Mouse (Mus musculus) right cerebral cortex, postnatal 36 days (tissue): ENCODE results near the gene Mtmr3.

Experiments
- DNase-seq, 2 experiments: peaks; one replicate each; pipeline ENCODE4 v3.0.0; 2022; ENCODE audit warnings: low spot score in 2 of 2, mixed read lengths in 1 of 2

Mtmr3 gene

DNA sequence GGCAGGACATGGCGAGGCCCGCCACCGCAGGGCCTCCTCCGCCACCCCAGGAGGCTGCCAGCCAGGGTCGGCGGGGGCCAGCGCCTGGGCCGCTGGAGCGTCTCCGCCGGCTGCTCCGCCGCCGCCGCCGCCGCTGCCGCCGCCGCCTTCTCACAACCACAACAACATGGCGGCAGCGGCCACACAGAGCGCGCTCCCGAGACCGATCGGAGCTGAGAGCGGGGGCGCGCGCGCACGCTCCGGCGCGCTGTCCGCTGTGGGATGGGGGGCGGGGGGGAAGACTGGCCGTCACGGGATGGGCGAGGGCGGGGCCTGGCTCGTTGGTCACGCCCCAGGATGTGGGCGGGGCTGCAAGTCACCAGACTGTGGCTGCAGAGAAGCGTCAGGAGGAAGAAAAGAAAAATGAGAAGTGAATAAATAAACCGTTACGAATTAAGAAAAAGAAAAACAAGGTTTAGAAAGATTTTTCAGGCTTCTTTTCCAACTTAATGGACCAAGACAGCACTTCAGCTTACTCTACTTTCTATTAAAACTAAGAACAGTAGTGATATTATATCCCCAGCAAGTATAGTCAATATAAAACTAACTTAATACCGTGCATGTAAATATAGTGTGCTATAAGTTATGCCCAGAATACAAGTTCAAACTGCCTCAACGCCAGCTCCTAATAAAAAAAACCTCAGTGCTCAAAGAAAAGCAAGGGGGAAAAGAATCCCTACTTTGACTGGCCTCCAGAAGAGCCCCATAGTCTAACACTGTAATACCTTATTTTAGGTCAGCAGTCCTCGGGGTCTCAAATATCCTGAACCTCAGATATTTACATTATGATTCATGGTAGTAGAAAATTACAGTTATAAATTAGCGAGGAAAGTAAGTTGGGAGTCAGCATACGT, at the start of gene Mtmr3:
Mtmr3 (minus strand) TSS at position 256 of the 893 bp plus-strand sequence.
- DNase-seq = peak; percentile 89 to 91

DNA sequence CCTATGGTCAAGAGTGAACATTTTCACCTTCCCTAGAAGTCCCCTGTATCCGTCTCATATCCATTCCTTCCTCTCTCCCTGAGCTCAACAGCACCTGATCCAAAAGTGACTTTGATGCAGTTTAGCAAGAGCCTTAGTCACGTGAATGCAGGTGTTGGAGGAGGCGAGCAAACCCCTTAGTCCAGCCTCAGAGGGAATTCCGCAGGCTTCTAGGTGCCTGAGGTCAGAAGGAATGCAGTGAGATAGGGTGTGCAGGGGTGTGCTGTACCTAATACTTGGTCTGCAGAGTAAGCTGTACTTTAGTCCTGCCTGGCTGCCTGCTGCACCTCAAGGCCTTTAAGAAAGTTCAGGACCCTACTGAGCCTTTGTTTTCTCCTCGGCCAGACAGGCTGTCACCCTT, 49.1 kb upstream of the Mtmr3 start:
- no peak for DNase-seq

DNA sequence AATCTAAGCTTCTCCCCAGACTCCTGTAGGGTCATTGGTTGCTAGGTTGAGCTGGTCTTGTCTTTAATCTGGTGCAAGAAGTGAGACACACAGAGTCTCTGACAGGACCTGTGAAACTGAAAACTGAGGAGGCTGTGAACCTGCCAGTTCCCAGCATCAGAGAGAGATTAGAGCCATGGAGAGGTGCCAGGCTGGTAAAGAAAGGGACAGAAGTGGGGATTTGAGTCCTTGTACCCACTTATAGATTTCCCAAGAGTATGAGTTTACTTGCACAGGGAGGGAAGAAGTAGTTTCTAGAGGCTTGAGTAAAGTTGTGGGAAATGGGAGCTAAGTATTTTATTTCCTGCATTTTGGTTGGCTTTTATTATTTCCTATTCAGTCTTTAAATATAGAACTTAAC, 46.5 kb upstream of the Mtmr3 start:
- no peak for DNase-seq

DNA sequence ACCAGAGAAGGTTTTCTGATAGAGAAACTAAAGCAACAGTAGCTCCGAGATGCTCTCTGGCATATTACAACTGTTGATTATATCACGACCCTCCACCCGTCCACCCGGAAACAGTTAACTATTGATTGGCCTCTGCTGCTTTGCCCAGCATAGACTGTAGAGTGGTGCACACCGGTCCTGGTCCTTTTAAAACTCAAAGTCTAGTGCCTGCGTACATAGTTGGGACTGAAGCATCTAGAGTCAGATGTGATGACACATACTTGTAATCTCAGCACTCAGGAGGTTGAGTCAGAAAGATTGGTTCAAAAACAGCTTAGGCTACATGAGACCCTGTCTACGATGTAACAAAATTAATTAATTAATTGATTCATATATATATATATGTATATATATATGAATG, 43.6 kb upstream of the Mtmr3 start:
- no peak for DNase-seq

DNA sequence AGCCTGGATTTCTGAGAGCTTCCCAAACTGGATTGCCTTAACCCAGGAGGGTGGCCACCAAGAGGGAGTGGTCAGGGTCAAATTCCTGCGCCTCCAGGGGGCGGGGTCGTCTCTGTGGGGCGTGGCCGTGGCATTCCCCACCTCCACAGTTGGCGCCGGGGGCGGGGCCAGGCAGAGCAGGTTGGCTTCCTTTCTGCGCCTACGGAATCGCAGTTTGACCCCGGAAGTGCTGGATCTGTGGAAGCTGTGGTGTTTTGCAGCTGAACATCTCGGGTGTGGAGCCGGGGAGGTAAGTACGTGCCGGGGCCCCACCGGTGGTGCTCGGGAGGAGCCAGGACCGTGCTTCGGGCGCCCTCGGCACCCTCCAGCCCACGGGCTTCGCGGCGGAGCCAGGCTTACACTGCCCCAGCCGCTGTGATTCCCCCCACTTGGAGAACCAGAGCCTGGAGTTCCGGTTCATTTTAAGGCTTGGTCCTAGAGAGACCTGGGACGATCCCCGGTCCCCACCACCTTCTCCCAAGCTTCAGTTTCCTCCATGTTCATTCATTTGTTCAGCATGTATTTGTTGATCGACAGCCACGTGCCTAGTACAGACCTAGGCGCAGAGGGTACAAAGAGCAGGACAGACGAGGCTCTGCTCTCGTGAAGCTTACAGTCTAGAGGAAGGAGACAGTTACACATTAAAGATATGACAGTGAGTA, 43.0 kb upstream of the Mtmr3 start, which contains the start of gene Ascc2:
Ascc2 (plus strand) TSS at position 214 of the 701 bp plus-strand sequence.
- DNase-seq = peak; percentile 79 to 86

DNA sequence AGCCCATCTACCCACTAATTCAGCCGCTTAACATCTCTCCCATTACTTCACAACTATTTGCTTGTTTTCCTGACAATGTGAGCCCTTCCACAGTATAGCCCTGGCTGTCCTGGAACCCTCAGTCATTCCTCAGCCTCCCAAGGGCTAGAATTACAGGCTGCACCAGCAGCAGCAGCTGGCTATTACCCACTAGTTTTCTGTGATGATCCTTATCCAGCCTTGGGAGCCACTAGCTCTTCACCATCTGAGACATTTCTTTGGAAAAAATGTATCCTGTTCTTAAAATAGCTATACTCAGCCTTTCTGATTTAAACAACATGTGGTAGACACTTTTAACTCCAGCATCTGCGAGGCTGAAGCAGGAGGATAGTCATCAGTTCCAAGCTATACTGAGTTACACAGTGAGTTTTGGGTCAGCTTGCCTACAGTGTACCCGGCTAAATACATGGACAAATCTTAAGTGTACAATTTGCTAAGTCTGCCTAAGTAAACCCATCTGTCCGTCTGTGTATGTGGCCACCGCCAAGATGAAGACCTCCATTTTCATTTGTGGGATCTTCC, 42.2 kb upstream of the Mtmr3 start:
- DNase-seq = no peak

DNA sequence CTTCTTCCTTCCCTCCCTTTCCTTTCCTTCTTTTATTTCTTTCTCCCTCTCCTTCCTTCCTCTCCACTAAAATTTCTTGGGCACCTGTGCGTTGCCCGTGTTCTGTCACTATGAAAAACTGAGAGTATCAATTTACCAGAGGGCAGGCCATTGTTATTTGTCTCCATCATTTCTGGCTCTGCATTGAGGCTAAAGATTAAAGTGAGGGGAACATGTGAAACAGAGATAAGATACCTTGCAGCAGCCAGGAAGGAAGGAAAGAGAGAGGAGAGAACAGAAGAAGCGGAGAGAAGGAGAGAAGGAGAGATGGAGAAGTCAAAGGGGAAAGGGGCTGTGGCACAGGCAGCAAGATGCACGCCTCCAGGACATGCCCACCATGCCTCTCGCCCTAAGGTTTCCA, 39.7 kb upstream of the Mtmr3 start:
- no peak for DNase-seq

DNA sequence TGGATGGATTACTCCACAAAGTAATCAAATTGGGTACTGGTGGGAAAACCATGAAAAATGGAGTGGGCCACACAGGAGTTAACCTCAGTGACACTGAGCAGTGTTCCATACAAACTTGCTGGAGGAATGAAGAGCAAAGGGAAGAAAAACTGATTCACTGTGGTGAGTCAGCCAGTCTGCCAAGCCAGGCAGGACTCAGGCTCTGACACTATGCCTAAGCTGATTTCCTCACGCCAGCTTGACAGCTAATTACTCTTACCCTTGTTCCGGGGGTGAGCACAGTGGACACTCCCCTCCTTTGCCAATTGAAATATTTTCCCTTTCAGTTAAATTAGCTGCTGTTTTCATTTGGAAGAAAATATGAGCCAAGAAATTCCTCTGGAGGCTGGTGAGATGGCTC, 38.8 kb upstream of the Mtmr3 start:
- DNase-seq = no peak

DNA sequence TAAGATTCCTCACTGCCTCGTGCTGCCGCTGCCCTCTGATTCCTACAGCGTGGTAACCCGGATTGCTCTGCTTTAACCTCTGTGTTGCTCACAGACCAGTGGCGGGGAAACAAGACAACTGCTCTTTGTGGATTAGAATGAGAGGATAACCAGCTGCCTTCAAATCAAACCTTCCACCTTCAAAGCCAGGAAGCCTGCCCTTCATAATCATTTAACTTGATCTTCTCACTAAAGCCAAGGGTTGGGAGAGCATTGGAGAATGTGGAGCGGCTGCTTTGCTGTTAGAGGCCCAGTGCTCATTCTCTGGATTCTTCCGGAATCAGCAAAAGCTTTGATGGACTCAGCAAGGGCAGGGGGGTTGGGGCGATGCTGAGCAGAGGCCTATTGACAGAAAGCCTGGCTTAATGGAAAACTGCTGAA, 35.2 kb upstream of the Mtmr3 start:
- DNase-seq = no peak

DNA sequence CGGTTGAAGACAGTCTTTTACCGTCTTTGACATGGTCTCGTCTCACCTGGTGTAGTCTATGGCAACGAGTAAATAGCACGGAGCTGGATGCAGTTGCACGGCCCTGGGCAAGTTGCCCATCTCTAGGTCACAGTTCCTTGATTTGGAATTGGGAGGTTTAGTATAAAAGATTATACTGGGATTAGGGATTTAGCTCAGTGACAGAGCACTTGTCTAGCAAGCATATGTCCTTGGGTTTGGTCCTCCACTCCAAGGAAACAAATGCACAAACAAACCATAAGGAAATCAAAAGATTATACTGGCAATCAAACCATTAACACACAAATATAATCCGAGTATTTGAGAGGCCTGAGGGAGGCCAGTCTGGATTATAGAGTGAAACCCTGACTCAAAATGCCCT, 33.0 kb upstream of the Mtmr3 start:
- no peak for DNase-seq

DNA sequence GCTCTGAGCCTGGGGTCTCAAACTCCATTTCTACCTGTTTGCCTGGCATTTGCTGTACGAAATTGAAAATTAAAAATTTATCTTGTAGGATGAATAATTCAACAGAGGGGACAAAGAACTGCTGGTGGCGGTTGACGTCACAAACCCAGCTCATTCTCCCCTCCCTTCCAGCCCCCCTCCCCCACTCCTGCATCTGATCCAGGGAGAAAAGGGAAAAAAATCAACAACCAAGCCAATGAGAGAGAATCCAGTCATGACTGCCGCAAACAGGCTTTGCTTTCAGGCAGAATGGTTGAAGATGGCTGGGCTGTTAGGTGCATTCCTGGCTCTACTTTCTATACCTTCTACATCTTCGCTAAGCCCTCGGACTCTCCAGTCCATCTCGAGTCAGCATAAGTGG, 31.3 kb upstream of the Mtmr3 start:
- no peak for DNase-seq

DNA sequence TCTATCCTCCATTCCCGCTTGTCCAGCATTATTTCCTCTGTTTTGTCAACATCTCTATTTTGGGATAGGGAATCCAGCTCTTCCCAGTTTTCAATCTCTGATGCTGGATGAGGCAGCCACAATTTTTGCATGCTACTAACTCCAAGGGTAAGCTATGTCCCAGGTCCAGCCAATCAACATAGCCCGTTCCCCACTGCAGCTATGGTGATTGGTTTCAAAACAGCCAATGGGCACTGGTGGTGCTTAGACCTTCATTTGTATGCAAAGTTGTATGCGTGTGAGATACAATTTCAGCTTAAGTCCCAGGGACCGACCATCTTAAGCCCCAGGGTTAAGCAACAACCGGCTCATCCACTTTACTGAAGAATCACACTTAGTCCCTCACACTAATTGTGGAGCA, 28.3 kb upstream of the Mtmr3 start:
- no peak for DNase-seq

DNA sequence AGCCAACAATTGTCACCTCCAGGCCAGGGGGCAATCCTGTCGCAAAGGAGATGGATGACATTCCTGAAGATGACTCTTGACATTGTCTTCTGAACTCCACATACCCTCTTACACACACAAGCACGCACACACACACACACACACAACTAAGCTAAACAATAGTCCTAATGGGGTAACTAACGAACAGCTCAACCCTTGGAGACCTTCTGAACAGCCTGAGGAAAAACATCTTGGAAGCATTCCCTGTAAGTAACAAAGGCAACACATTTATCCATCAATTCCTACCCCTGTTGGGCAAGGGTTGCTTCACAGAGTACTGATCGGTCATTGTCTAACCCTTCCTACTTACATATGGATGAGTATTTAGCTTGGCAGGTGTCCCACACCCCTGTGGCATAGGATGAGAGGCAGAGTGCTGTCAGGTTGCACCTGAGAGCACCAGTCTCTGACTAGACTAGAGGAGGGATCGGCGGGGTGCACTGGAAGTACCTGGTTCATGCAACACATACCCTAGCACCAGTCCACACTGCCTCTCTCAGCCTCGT, 27.9 kb upstream of the Mtmr3 start:
- DNase-seq = no peak

DNA sequence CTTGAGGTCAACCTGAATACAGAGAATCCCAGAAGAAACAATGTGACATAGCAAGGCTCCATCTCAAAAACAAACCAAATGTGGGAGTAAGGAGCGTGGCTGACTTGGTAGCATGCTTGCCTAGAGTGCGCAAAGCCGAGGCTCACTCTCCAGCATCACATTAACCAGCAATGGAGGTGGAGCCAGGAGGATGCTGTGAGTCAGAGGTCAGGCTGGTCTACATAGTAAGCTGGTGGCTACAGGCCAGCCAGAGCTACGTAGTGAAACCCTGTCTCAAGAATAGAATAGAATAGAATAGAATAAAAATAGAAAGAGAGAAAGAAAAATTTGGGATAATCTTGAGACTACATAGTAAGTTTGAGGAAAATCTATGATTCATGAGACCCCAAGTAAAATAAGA, 27.2 kb upstream of the Mtmr3 start:
- no peak for DNase-seq

DNA sequence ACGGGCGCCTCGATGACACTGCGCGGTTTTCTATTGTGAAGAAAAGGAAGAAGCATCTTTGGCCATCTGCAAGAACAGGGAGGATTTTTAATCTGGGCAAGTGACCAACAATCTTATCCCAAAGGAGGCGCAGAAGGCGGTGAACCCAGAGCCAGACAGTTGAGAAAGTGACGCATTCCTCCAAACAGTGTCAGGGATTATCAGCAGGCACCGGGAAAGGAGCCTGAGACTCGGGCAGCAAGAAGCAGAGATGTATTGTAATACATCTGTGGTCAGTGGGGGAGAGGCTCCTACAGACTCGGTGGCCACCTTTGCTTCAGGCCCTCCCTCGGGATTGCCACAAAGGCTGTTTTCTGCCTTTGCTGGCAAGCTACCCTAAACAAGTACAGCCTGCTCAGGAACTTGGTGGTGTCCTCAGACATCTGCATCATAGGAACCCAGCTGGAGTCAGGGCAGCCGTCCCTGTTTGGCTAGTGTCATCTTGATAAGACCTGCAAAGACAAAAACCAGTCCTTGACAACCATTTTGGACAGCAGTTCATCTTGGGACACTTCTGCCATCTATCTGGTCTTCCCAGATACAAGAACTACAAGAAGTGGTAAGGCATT, 25.9 kb upstream of the Mtmr3 start:
- no peak for DNase-seq

DNA sequence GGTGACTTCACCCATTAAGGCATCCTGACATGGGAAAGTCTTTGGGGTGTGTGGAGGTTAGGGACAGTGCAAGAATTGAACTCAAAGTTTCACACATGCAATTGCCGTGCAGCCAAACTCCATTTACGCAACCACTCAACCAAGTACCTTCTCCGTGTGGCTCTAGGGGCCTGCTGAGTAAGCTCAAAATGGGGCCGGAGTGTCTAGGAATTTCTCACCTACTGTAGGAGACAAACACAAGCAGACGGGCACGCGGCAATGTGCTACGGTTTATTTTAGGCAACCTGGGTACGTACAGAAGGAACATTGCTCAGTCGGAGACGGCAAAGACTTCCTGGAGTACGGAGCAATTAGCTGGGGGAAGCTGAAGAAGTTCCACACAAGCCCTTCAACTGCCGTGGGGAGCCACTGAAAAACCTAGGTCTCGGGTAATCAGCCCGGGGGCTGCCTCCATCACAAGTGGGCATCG, 25.4 kb upstream of the Mtmr3 start, which contains the start of gene Gm11032:
Gm11032 (plus strand) TSS at position 51 of the 469 bp plus-strand sequence.
- peak; percentile 13 to 62 for DNase-seq

DNA sequence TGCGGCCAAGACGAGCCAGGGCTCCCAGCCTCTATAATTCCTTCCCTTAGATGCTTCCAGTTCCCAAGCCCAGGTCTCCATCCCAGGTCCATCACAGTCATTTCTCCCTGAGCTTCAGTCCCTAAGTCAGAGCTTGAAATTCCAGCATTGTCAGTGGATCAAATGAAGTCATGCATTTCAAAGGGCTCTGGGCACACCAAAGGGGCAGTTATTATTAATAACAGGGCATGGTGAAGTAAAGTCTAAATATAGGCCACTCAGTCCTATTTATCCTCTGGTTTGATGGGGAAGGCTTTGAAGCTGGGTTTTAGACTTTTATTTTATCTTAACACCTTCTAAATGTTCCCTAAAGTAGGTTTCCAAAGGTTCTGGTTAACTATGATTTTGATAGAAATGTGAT, 17.2 kb upstream of the Mtmr3 start:
- DNase-seq = no peak

DNA sequence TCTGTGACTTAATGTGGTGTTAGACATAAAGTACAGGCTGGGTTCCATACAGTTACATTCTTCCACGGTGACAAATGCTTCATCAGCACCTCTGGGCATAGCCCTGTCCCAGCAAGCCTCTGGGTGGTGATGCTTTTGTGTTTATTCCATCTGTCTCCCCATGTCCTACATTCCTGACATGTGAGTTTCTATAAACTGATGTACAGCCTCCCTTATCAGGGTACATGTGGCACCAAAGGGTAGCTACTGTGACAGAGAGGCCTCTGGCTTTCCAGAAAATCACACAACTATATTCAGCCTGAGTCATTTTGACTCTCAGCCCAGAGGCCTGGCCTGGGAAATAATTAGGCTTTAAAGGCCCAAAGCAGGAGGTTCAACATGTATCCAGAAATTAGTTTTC, 11.9 kb upstream of the Mtmr3 start:
- DNase-seq = no peak

DNA sequence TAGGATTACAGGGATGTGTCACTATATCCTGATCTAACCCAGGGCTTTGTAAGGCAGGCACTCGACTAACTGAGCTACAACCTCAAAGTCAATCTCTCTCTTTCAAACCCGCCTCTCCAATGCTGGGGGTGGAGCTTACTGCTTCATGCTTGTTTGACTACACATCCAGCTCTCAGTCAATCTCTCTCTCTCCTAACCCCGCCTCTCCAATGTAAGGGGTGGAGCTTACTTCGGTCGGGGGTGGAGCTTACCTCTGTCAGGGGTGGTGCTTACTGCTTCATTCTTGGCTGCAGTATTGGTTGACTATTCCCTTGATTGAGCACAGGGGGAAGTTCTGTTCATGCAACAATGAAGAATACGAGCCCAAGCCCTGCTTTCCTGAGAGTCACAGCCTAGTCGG, 10.8 kb upstream of the Mtmr3 start:
- DNase-seq = no peak

DNA sequence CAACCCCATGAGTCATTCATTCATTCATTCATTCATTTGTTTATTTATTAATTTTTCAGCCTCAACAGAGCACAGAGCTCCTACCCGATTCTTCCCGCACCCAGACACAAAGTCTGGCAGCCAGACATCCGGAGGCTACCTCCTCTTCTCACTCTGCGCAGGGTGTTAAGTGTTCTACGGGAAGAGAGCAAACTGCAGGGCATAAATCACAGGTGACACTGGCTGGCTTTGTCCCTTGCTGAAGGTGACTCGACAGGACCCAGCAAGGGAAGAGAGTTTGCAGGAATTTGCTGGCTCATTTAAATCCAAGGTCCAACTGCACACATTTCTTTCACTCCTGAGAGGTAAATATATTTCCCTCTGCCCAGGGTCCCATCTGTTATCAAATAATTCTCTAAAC, 9.8 kb upstream of the Mtmr3 start:
- DNase-seq = no peak

DNA sequence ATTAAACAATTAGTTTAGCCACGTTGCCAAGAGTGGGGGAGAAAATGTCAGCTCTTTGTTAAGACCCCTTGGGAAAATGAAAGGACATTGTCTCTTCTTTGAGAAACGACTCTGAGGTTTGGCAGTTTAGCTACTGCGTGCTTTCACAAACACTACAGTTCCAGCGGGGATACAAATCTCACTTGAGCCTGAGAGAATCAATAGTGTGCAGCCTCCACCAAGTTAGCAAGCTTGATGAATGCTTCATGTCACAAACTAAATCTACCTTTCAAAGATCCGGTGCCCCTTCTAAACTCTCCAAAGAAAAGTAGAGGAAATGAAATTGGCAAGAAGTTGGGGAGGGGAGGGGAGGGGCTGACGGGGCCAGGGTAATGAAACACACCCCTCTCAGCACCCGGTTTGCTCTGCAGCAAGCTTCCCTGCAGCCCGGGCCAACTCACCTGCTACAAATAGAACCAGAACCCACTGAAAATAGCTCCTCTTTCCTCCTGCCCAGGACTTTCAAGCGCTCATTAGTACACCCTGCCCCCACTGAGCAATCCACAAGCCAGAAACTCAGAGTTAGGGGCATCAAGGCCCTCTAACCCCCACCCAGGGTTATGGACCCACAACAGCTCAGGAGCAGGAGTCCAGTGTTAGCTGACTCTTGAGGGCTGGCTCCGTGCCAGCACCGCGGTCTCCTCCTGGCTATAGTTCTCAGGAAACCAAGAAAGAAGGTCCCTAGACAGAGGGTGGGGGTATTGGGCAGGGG, 8.2 kb upstream of the Mtmr3 start:
- DNase-seq = no peak
